Comparison of ENCODE assay signal across 23 mouse cellular contexts in genomic region chr1:173227081-173227480, GRCm38 (mm10). TPM values are rescaled to one million over a fixed set of nuclear protein-coding genes. Genes with fewer than 3 reads are reported as not detected.
"Had no signal": no experiment of that assay in that cellular context is flagged by ENCODE, and none has a peak within 500 bp of the region (broad histone marks: within the 10 kb centered on the region; RNA-seq: fewer than 3 reads in every experiment).

Gene Fcer1a, minus strand, starts transcription at chr1:173227214.

- H3K36me3 ChIP-seq: liver, embryonic 15.5 days; lung, embryonic 15.5 days; midbrain, embryonic 10.5 days; midbrain, embryonic 12.5 days; neural tube, embryonic 12.5 days; stomach, embryonic 15.5 days had no signal

- H3K9me3 ChIP-seq: liver, embryonic 15.5 days; lung, embryonic 15.5 days; megakaryocyte, embryonic 14.5 days; midbrain, embryonic 10.5 days; midbrain, embryonic 12.5 days; neural tube, embryonic 12.5 days; stomach, embryonic 15.5 days had no signal

- H3K27me3 ChIP-seq: liver, embryonic 15.5 days; lung, embryonic 15.5 days; megakaryocyte, embryonic 14.5 days; midbrain, embryonic 12.5 days; neural tube, embryonic 12.5 days; stomach, embryonic 15.5 days had no signal

- H3K4me3 ChIP-seq: liver, embryonic 15.5 days; lung, embryonic 15.5 days; megakaryocyte, embryonic 14.5 days; midbrain, embryonic 10.5 days; midbrain, embryonic 12.5 days; neural tube, embryonic 12.5 days; stomach, embryonic 15.5 days had no signal

- H3K4me1 ChIP-seq: liver, embryonic 15.5 days; lung, embryonic 15.5 days; megakaryocyte, embryonic 14.5 days; midbrain, embryonic 10.5 days; midbrain, embryonic 12.5 days; neural tube, embryonic 12.5 days; stomach, embryonic 15.5 days had no signal

- ATAC-seq: liver, postnatal 0 days; lung, postnatal 0 days; midbrain, embryonic 16.5 days had no signal

- H3K27ac ChIP-seq: liver, embryonic 15.5 days; lung, embryonic 15.5 days; macrophage; midbrain, embryonic 10.5 days; midbrain, embryonic 12.5 days; neural tube, embryonic 12.5 days; stomach, embryonic 15.5 days; stomach, postnatal 0 days had no signal

- DNase-seq: liver, postnatal 0 days; lung, adult 2 months; lung, postnatal 14 days; lung, postnatal 36 days; midbrain, embryonic 14.5 days; right cerebral cortex, postnatal 14 days; thymus, adult 2 months; thymus, postnatal 25 days; thymus, postnatal 4 days had no signal

- H3K9ac ChIP-seq: liver, embryonic 15.5 days; liver, postnatal 0 days; lung, embryonic 15.5 days; midbrain, embryonic 12.5 days; neural tube, embryonic 12.5 days; stomach, embryonic 15.5 days had no signal

RNA-seq across cellular contexts. Expression of gene Fcer1a, which starts in this region (rescaled TPM):
- total RNA-seq: neutrophil, adult 5-6 weeks had no signal
- polyA plus RNA-seq: lung, embryonic 15.5 days; macrophage; midbrain, embryonic 10.5 days; midbrain, embryonic 12.5 days; midbrain, embryonic 14.5 days; midbrain, embryonic 16.5 days; neural tube, embryonic 12.5 days; neural tube, embryonic 14.5 days; stomach, embryonic 15.5 days; testis, adult 2 months had no signal
